Mouse (Mus musculus) embryonic facial prominence, embryonic 14.5 days (tissue): ENCODE data around the gene Uvssa. TPM values are rescaled to one million over a fixed set of nuclear protein-coding genes. Genes with fewer than 3 reads are reported as not detected.

Experiments
- polyA plus RNA-seq: library from polyadenylated mRNA; unstranded; fragments of >200 nt; fragmentation: Nextera tagmentation; extraction: Ambion mirVana; gene quantifications from 2 replicates; pipeline ENCODE4 v1.2.1, GENCODE M21; 2014

Gene Uvssa
- polyA plus RNA-seq, 1 experiment from 2014 or later = 7.1 TPM

Other genes with a start within 250 kb of the Uvssa start
- 21.7 and 27.1 TPM in 2 replicates for gene Spon2, start 160.1 kb upstream of the Uvssa start, polyA plus RNA-seq
- gene Ctbp1, start 103.6 kb upstream of the Uvssa start, polyA plus RNA-seq = 290 and 337 TPM in 2 replicates
- gene Maea, start 43.0 kb upstream of the Uvssa start, polyA plus RNA-seq = 123 and 136 TPM in 2 replicates
- not detected in 2 replicates for gene Nkx1-1, start 55.4 kb downstream of the Uvssa start, polyA plus RNA-seq